Mouse (Mus musculus) thymus, postnatal 14 days (tissue): Measurements from ENCODE around the gene Diablo.
A peak's percentile ranks its signal among the peaks of the same experiment; 100 is the strongest.

Source experiments
- DNase-seq: peaks from one replicate; pipeline ENCODE4 v3.0.0; 2021

Gene Diablo

DNA sequence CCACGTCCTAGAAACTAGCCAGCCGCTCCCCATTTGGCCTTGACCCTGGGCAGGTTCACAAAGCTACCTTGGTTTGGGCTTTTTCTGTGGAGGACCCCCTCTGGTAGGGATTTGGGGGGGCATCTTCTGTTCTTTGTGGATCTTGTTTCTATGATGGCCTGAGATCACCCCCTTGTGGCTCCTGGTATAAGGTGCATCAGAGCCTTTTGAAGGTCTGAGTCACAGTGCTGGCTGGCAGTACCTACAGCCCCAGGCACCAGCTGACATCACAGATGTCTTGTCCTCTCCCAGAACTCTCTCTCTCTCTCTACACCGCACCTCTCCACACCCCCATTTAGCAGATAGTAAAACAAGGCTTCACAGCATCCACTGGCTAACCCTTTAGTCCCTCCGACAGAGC is 24.3 kb downstream of the Diablo start:
- peak; percentile 50 for DNase-seq

- no peak for DNase-seq
Observed at GRCm38 (mm10) chr5:123489935-123490334, 34.0 kb downstream of the Diablo start.

DNA sequence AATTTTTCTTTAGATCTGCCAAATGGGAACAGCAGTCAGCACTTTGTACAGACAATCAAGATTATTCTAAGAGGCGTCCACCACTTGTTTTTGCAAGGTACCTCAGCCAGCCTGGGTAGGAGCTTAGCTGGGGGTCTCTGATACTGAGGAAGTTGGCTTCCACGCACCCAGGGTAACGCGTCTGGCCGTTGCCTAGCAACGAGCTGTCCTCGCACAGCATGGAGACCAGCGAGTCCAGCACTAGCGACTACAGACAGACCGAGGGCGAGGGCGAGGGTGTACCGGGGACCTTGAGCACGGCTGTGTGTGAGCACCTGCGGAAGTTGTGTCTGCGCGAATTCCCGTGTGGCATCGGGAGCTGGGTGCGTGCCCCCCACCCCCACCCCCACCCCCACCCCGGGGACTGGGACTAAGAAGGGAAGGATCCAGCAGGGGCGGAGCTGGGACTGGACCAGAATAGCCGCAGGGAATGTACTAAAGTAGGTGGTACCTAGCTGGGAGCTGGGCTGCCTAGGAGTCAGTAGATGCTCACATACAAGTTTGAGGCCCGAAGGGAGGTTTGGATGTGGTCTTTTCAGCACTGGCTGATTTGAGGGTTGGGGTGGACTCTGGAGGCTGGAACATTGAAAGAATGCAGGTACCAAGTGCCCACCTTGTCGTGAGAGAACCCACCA is 34.7 kb downstream of the Diablo start, which contains the start of the genes Lrrc43 and Il31:
Lrrc43 (plus strand) TSS at position 194 of the 674 bp plus-strand sequence.
Il31 (minus strand) TSS at position 378 of the 674 bp plus-strand sequence.
- no peak for DNase-seq

DNA sequence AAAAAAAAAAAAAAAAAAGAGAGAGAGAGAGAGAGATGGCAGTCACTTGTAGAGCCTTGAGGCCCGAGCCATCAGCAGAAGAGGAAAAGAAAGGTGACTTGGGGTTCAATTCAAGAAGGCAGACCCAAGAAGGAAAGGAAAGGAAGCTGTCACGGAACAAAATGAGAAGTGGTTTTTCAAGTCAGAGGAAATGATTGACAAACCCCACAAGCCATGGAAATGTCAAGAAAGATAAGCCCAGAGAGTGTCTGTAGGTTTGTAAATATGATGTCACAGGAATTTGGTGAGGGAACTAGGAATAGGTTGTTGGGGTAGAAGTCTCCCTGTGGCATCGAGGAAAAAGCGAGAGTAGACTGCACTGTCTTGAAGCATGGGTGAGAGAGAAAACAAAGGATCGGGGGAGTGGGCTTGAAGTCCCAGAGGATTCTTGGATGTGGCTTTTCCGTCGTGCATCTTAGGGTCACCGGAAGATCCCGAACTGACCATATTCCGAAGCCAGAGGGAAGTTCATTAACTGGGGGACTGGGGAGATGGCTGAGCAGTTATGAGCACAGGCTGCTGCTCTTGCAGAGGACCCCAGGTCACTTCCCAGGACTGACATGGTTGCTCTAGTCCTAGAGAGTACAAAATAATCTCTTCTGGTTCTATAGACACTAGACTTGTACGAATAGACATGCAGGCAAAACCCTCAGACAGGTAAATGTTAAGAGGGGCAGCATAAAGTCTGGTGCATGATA is 36.1 kb downstream of the Diablo start:
- no peak for DNase-seq

DNA sequence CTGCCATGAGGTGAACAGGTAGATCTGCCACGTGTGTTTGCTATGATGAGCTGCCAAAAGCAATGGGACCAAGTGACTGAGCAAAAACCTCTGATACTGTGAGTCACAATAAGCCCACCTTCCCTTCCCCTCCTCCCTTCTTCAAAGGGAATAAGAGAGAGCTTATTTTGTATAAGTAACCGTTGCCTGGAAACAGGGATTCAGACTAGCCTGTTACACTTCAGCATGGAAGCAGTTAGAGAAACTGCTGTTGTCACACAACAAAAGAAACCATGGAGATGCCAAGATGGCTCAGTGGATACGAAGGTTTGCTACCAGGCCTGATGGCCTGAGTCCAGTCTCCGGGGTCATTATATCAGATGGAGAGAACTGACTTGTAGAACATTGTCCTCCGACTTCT is 50.2 kb downstream of the Diablo start:
- DNase-seq: no peak

DNA sequence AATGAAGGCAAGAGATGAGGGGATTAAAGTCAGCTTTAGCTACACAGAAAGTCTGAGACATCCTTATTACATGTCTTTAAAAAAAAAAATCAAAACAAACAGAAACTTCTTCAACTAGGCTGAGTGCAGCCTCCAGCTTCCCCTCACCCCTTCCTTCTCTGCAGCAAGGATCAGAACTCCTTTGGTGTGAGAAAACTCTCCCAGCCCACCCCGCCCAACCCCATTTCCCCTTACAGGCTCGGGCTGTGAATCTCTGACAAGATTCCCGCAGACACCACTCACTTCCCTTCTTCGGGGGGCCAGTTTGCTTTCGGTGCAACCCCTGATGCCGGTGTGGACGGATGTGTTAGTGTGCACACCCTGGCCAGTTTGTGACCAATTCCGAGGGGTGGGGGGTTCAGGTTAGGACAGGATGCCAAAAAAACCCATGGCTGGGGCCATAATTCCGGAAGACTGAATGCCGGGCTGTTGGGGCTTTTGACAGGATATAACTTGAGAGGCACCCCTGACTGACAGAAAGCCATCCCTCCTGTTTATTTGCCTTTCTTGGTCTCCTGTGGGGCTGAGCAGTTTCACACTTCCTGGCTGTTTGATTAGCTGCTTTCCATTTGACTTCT is 53.1 kb downstream of the Diablo start:
- DNase-seq: no peak

DNA sequence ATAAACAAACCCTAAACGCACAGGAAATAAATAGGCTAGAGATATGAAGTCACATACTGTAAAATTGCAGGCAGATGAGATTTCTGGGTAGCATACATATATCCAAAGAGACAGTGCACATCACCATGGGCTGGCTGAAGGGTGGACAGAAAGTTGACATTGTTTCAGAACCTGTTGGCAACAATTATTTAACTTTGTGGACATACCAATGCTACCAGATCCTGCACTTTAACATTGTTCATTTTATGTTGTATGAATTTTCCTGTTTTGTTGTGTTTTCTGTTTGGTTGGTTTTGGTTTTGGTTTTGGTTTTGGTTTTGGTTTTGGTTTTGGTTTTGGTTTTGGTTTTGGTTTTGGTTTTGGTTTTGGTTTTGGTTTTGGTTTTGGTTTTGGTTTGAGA is 59.3 kb downstream of the Diablo start:
- no peak for DNase-seq

DNA sequence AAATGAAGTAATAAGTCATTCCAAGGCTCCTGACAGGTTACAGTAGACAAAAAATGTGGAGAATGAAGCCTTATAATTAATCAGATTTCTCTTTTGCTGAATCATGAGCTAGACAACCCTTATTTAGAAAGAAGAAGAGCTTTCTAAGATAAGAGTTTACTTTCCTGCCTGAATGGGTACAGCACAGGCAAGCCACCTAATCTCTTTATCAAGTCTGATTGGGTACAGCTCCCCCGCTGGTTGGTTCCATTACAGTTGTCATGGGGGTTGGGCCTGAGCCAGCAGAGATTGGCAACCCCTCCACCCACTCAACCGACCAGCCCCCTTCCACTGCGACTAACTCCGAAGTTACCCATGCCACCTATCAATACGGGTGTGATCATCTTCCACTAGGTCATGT is 62.6 kb downstream of the Diablo start:
- no peak for DNase-seq
